Mouse (Mus musculus) neutrophil, adult 5-6 weeks (primary cell): ENCODE measurements around the gene Gm21988. TPM values are rescaled to one million over a fixed set of nuclear protein-coding genes. Genes with fewer than 3 reads are reported as not detected.
A peak's percentile ranks its signal among the peaks of the same experiment; 100 is the strongest.

Experiments
- ATAC-seq: fragments of 151-379, 151-347 bp; 2 replicates; pipeline ENCODE4 v1.8.0; 2017; ENCODE audit warnings: mild to moderate bottlenecking, moderate TSS enrichment; ENCODE audit not compliant: insufficient number of reproducible peaks, poor library complexity, low FRiP score, severe bottlenecking; ENCODE audit errors: extremely low read depth
- total RNA-seq: library from RNA; stranded (forward); fragments of 200-1000 nt; gene quantifications from 2 replicates; pipeline ENCODE4 v1.2.3, GENCODE M21; 2017

The Gm21988 gene
- 0.47 and 0.86 TPM in 2 replicates for total RNA-seq

DNA sequence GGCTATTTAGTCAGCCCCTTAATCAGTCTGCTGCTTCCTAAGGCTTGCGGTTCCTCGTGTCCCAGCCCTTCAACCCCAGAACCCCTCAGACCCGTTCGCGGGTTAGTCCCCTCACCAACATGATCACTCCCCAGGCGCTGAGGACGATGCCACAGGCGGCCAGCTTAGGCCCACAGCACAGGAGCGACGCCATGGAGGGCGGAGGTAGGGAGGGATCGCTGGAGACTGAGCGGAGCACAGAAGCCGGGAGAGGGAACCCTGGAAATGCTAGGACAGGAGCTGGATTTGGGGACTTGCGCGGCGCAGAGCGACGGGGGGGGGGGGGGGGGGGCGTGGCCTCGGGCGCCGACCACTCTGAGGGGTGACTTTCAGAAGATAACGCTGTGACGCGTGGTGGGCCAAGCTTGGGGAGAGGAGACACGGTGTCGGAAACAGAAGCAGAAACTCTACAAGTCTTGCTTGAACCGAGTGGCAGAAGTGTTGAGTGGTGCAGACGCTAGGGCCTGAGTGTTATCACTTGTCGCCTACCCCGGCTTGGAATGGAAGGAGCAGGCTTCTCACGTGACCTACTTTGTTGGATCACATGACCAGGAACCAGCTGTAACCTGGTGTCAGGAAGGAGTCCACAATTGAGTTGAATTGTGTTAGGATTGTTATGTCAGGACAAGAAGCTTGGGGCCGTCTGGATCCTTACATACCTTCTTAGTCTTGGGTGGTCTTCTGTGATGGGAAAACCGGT is at the start of gene Gm21988, which contains the start of gene Rnasek:
Gene Gm21988 (minus strand): TSS at position 290 of the 739 bp plus-strand sequence.
Gene Rnasek (minus strand): TSS at position 302 of the 739 bp plus-strand sequence.
- ATAC-seq: peak; percentile 42

- no peak for ATAC-seq
Observed at GRCm38 (mm10) chr11:70289236-70289635, 49.6 kb upstream of the Gm21988 start.

GRCm38 (mm10) chr11:70288102-70288501 is 48.5 kb upstream of the Gm21988 start:
- no peak for ATAC-seq

DNA sequence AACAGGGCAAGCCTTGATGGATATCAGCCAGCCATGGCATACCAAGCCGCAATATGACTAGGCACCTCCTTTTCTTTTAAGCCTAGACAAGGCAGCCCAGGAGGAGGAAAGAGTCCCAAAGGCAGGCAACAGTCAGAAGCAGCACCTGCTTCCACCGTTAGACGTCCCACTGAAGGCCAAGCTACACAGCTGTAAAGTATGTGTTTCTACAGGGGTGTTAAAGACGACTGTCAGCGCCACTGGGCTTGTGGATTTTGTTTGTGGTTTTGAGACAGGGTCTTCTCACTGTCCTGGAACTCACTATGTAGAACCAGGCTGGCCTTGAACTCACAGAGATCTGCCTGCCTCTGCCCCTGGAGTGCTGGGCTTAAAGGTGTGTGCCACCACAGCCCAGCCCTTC is 46.1 kb upstream of the Gm21988 start:
- no peak for ATAC-seq

GRCm38 (mm10) chr11:70284757-70285156 is 45.1 kb upstream of the Gm21988 start:
- ATAC-seq: no peak

- ATAC-seq: no peak
Observed at GRCm38 (mm10) chr11:70283666-70284065, 44.0 kb upstream of the Gm21988 start.

GRCm38 (mm10) chr11:70280441-70280840 is 40.8 kb upstream of the Gm21988 start:
- ATAC-seq: 0 out of 2 replicates have a peak, but pooled peaks have one; percentile 30

DNA sequence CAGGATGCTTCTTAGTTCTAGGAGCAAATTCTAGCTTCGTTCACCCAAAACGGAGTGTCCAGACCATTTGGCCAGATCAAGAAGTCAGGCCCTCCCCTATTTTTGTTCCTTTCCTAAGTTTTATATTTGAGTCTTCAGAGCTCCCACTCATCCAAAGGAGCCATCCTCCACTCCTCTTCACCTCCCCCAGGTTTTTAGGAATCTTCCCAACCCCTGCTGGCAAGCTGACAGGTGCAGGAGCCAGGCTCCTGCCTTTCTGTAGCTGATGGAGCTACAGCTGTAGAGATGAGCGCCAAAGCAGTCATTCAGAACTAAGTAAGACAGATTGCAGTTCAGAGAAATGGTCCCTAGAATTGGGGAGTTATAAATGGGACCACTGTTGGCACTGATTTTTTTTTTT is 39.3 kb upstream of the Gm21988 start:
- ATAC-seq: no peak

GRCm38 (mm10) chr11:70271641-70272040 is 32.0 kb upstream of the Gm21988 start:
- ATAC-seq: no peak

- no peak for ATAC-seq
Observed at GRCm38 (mm10) chr11:70266405-70266804, 26.8 kb upstream of the Gm21988 start.

DNA sequence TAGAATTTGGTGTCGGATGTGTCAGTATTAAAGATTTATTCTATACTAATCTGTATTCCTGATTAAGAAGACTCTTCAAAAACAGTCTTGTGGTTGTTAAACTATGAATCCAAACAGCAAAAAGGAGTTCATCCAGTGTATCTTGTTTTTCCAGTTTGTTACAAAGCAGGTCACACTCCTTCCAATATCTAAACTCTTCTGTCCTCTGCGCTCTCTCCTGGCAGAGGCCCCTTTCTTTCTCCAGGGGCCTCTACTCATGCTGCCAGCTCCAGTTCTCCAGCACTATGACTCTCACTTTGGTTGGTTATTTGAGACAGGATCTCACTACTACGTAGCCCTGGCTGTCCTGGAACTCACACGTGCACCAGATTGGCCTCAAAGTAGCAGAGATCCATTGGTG is 26.2 kb upstream of the Gm21988 start:
- no peak for ATAC-seq

DNA sequence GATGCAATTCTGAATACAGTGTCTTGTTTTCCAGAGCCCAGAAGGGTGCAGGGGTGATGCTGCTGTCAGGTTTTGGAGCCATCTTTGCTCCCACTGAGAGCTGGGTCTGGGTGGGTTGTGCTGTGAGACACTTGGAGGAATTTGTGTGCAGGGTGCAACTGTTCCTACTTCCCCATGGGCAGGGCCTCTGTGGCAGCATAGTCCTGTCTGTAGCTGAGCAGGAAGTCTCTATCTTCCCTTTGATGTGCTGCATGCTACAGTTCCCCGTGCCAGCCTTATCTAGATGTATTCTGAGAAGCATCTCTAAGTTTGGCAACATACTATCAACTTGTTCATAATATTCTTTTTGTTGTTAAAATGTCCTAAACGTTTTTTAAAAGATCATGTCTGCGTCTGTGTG is 25.6 kb upstream of the Gm21988 start:
- ATAC-seq: no peak

- ATAC-seq: no peak
Observed at GRCm38 (mm10) chr11:70259035-70259434, 19.4 kb upstream of the Gm21988 start.

DNA sequence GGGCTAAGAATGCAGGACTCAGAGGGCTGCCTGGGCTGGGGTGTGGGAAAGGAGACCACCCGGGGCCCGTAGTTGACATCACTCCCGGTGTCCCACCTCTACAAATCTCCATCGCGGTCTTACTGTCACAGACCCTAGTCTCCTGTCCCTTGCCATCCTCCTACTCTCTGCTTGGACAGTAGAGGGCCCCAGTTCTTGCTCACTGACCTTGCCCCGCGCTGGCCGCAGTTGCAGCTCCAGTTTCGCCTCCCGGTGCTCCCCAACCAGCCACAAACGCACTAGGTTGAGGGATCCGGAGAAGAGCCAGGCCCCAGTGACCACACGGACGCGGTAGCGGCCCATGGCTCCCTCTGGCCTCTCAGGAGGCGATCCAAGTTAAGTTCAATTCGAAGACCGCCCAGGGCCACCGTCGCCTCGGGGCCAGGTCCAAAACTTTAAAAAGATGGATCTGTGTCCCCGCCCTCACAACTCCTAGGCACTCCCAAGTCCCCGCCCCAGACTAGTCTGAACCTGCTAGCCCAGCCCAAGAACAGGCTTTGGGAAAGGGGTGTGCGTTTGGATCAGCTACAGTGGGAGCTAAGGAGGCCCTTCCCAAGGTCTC is 15.4 kb upstream of the Gm21988 start, which contains the start of gene Alox12:
Gene Alox12 (minus strand): TSS at position 423 of the 601 bp plus-strand sequence.
- ATAC-seq: 0 out of 2 replicates have a peak, but pooled peaks have one; percentile 6

- ATAC-seq: no peak
Observed at GRCm38 (mm10) chr11:70254337-70254736, 14.7 kb upstream of the Gm21988 start.

GRCm38 (mm10) chr11:70251853-70252252 is 12.2 kb upstream of the Gm21988 start:
- no peak for ATAC-seq

- ATAC-seq: no peak
Observed at GRCm38 (mm10) chr11:70250150-70250549, 10.5 kb upstream of the Gm21988 start.

GRCm38 (mm10) chr11:70247136-70247845 is 7.7 kb upstream of the Gm21988 start:
- peak; percentile 64; the same call in 1 of the 2 replicates for ATAC-seq

DNA sequence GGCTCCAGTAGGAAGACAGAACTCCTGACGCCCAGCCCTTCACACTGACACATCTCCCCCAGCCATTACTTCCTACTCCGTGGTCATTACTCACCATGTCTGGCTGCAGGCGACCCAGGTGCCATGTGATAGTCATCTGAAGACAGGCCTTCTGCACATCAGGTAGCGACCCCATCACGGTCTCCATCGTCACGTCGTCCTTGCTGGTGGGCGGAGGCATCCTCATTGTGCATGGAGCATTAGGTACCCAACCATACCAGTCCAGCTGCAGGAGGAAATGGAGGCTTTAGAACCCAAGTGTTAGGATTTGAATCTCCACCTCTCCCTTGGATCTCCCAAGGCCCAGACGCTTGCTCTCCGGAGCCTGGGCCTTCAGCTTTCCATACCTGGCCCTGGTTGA is 3.0 kb upstream of the Gm21988 start:
- ATAC-seq: no peak
